Mouse (Mus musculus) midbrain, embryonic 16.5 days (tissue): ENCODE data around the gene Olfr1360. TPM values are rescaled to one million over a fixed set of nuclear protein-coding genes. Genes with fewer than 3 reads are reported as not detected.
"Not testable (repeated sequence)": the region's sequence is repeated elsewhere in the genome, so short reads cannot be mapped to it uniquely, and the experiment has no call there.

Experiments used
- ATAC-seq: fragments of 200-750 bp; cut with Nextera tagmentation; 2 replicates; pipeline ENCODE4 v1.8.0; 2017; ENCODE audit warnings: moderate TSS enrichment
- H3K27ac ChIP-seq: fragments of 300-500 bp; sonication (generic); 2 replicates; pipeline ENCODE4 v1.5.1; 2014; ENCODE audit warnings: mild to moderate bottlenecking, low read length, mixed read lengths
- H3K27me3 ChIP-seq: fragments of 300-500 bp; sonication (generic); 2 replicates; pipeline ENCODE4 v1.6.1; 2014; ENCODE audit warnings: low read depth, low read length, mixed read lengths; ENCODE audit not compliant: control insufficient read depth, insufficient read depth
- H3K36me3 ChIP-seq: fragments of 300-500 bp; sonication (generic); 2 replicates; pipeline ENCODE4 v1.6.1; 2014; ENCODE audit warnings: mild to moderate bottlenecking, low read length, moderate library complexity, mixed read lengths; ENCODE audit not compliant: control insufficient read depth, insufficient read depth
- H3K4me1 ChIP-seq: fragments of 300-500 bp; sonication (generic); 2 replicates; pipeline ENCODE4 v1.6.1; 2014; ENCODE audit warnings: mild to moderate bottlenecking, low read length, mixed read lengths; ENCODE audit not compliant: control insufficient read depth, insufficient read depth
- H3K4me2 ChIP-seq: fragments of 300-500 bp; sonication (generic); 2 replicates; pipeline ENCODE4 v1.6.1; 2014; ENCODE audit warnings: mild to moderate bottlenecking, low read length, mixed read lengths
- H3K4me3 ChIP-seq: fragments of 300-500 bp; sonication (generic); 2 replicates; pipeline ENCODE4 v1.5.1; 2014; ENCODE audit warnings: low read depth, mild to moderate bottlenecking, low read length, moderate library complexity, mixed read lengths
- H3K9ac ChIP-seq: fragments of 300-500 bp; sonication (generic); 2 replicates; pipeline ENCODE4 v1.6.1; 2014; ENCODE audit warnings: low read depth, low read length, mixed read lengths
- H3K9me3 ChIP-seq: fragments of 300-500 bp; sonication (generic); replicated peaks from 2 replicates; pipeline ENCODE4 v1.6.1; 2014; ENCODE audit warnings: mild to moderate bottlenecking, low read length, mixed read lengths; ENCODE audit not compliant: control insufficient read depth, poor library complexity, severe bottlenecking
- WGBS: fragments of 180-500 bp; shearing (Covaris S2); extraction: QIAGEN DNeasy Blood & Tissue Kit; methylation state at CpG from one replicate; pipeline ENCODE4 v1.1.7; 2014; 5-methylcytosine and 5-hydroxymethylcytosine counted together
- polyA plus RNA-seq: library from polyadenylated mRNA; unstranded; fragments of >200 nt; fragmentation: Nextera tagmentation; extraction: Ambion mirVana; gene quantifications from 2 replicates; pipeline ENCODE4 v1.2.1, GENCODE M21; 2015

Gene Olfr1360
- polyA plus RNA-seq, result not detected in 2 replicates

GRCm38 (mm10) chr13:21677305-21677704 lies at the start of gene Olfr1360:
Gene Olfr1360, minus strand, starts transcription at chr13:21677405.
- ATAC-seq, result no peak
- Histone ChIP-seq H3K27me3 (no peaks in the 10 kb centered on the region), H3K27ac (no peak within 1 kb of the TSS), H3K9ac (no peak within 1 kb of the TSS), H3K4me1 (no peaks in the 10 kb centered on the region), H3K4me3 (no peak within 1 kb of the TSS), H3K4me2 (no peak within 1 kb of the TSS), H3K9me3 (no peaks in the 10 kb centered on the region), H3K36me3 (no peaks in the 10 kb centered on the region)
- 90% methylated on average over 2 of the region's 2 CpGs for WGBS

GRCm38 (mm10) chr13:21722993-21723836 lies 46.0 kb upstream of the Olfr1360 start:
- no peaks in the 10 kb centered on the region for H3K27me3 ChIP-seq
- no peak overlapping the region for H3K4me2 ChIP-seq
- no peaks in the 10 kb centered on the region for H3K9me3 ChIP-seq
- no peak overlapping the region for H3K27ac ChIP-seq
- ATAC-seq, result no peak
- peaks cover 16% of the 10 kb centered on the region for H3K4me1 ChIP-seq
- H3K36me3 ChIP-seq, result no peaks in the 10 kb centered on the region
- H3K4me3 ChIP-seq, result no peak overlapping the region
- WGBS, result 29% methylated on average over 5 of the region's 5 CpGs
- no peak overlapping the region for H3K9ac ChIP-seq

DNA sequence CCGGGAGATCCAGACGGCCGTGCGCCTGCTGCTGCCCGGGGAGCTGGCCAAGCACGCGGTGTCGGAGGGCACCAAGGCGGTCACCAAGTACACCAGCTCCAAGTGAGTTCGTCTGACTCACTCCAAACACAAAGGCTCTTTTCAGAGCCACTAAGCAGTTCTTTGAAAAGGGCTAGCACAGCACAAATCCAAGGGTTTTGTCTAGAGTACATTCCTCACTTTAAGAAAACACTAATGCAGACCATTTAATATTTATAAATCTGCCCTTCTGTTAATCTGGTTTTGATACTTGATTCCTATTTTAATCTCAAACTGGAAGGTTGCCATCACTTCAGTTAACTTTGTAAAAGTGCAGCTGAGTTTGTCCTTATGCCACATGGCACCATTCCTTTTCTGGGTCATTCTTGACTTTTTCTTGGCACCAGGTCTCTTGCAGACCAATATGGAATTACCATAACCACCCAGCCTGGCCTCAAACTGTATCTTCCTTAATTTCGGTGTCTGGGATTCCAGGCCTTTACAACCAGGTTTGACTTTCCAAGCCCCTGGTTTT lies 45.2 kb upstream of the Olfr1360 start:
- Histone ChIP-seq H3K36me3 (no peaks in the 10 kb centered on the region), H3K9me3 (no peaks in the 10 kb centered on the region), H3K4me2 (peak overlapping the region; percentile 67), H3K27ac (peak overlapping the region; percentile 82), H3K9ac (peak overlapping the region; percentile 58), H3K27me3 (no peaks in the 10 kb centered on the region), H3K4me1 (peaks cover 17% of the 10 kb centered on the region), H3K4me3 (peak overlapping the region; percentile 45)
- ATAC-seq, result peak; percentile 46
- WGBS, result 2% methylated on average over 11 of the region's 11 CpGs

GRCm38 (mm10) chr13:21721757-21722372 lies 44.7 kb upstream of the Olfr1360 start, which contains the start of gene Hist1h2bm:
Gene Hist1h2bm, plus strand, starts transcription at chr13:21722044.
- not testable (repeated sequence) for H3K9me3 ChIP-seq, H3K36me3 ChIP-seq, H3K27me3 ChIP-seq
- H3K27ac ChIP-seq, result peak within 1 kb of the TSS; percentile 82
- H3K4me2 ChIP-seq, result peak within 1 kb of the TSS; percentile 67
- H3K4me3 ChIP-seq, result peak within 1 kb of the TSS; percentile 45
- ATAC-seq, result peak; percentile 98
- peaks cover 20% of the 10 kb centered on the region for H3K4me1 ChIP-seq
- H3K9ac ChIP-seq, result peak within 1 kb of the TSS; percentile 58
- under 1% methylated on average over 37 of the region's 37 CpGs for WGBS

- WGBS, result 2% methylated on average over 17 of the region's 44 CpGs
- Histone ChIP-seq H3K4me1 (peaks cover 22% of the 10 kb centered on the region), H3K4me3 (peak overlapping the region; percentile 45), H3K4me2 (peak overlapping the region; percentile 67), H3K27ac (peak overlapping the region; percentile 69)
- H3K9ac ChIP-seq, H3K9me3 ChIP-seq, H3K27me3 ChIP-seq, ATAC-seq, H3K36me3 ChIP-seq: not testable (repeated sequence)
These were observed 44.0 kb upstream of the Olfr1360 start for GRCm38 (mm10) chr13:21721107-21721756.

- no peaks in the 10 kb centered on the region for H3K27me3 ChIP-seq
- H3K9ac ChIP-seq, result peak overlapping the region; percentile 63; the same call in 1 of the 2 replicates
- peak overlapping the region; percentile 42 for H3K4me3 ChIP-seq
- WGBS, result 62% methylated on average over 4 of the region's 4 CpGs
- H3K9me3 ChIP-seq, result no peaks in the 10 kb centered on the region
- no peaks in the 10 kb centered on the region for H3K36me3 ChIP-seq
- H3K4me1 ChIP-seq, result peaks cover 30% of the 10 kb centered on the region
- H3K4me2 ChIP-seq, result peak overlapping the region; percentile 79
- no peak overlapping the region for H3K27ac ChIP-seq
- no peak for ATAC-seq
These were observed 41.3 kb upstream of the Olfr1360 start for GRCm38 (mm10) chr13:21718381-21719080.

DNA sequence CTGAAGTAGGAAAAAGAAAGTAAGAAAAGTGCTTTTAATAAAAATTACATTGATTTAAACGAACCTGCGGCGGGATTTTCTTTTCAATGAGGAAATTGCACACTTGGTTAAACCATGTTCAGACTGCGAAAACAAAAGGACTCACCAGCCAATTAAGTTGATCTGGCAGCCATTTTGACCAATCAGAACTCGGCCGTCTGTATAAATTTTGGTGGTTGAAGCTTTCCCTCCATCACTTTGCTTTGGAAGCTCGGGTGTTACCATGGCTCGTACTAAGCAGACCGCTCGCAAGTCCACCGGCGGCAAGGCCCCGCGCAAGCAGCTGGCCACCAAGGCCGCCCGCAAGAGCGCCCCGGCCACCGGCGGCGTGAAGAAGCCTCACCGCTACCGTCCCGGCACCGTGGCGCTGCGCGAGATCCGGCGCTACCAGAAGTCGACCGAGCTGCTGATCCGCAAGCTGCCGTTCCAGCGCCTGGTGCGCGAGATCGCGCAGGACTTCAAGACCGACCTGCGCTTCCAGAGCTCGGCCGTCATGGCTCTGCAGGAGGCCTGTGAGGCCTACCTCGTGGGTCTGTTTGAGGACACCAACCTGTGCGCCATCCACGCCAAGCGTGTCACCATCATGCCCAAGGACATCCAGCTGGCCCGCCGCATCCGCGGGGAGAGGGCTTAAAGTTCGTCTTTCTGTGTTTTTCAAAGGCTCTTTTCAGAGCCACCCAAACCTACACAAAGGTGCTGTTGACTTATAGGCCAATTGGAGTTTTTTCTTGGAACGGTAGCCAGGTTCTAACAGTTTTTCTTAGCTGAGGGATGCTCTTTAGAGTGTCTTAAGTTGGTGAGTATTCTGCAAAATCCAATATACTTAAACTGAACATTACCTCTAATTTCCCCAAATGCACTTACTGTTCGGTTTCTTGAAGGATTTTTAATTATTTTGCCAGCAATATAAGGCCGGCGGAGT lies 40.5 kb upstream of the Olfr1360 start, which contains the start of gene Hist1h3h:
Gene Hist1h3h, plus strand, starts transcription at position 263 of the 961 bp plus-strand sequence.
- H3K27ac ChIP-seq, result peak within 1 kb of the TSS; percentile 91
- ATAC-seq, result peak; percentile 31
- H3K4me3 ChIP-seq, result peak within 1 kb of the TSS; percentile 49
- under 1% methylated on average over 27 of the region's 56 CpGs for WGBS
- not testable (repeated sequence) for H3K36me3 ChIP-seq, H3K27me3 ChIP-seq, H3K9me3 ChIP-seq
- peak within 1 kb of the TSS; percentile 95 for H3K4me2 ChIP-seq
- peaks cover 29% of the 10 kb centered on the region for H3K4me1 ChIP-seq
- peak within 1 kb of the TSS; percentile 66 for H3K9ac ChIP-seq
